Mouse (Mus musculus): ENCODE data around the gene Coro1b. TPM values are rescaled to one million over a fixed set of nuclear protein-coding genes. Genes with fewer than 3 reads are reported as not detected.

Coro1b gene
- polyA plus RNA-seq, 1 experiment from 2014 or later = 128 TPM

GRCm38 (mm10) chr19:4155223-4156072 is 7.0 kb downstream of the Coro1b start:
- no peak overlapping the region; the same call in 1 of the 2 replicates for H3K4me3 ChIP-seq
- H3K4me1 ChIP-seq = no peaks in the 10 kb centered on the region
- H3K4me2 ChIP-seq (replicated peaks) = no peak overlapping the region
- no peak for ATAC-seq (ENCODE audit: low FRiP score, low read depth)
- H3K9ac ChIP-seq = 0 out of 2 replicates have a peak overlapping the region, but pooled peaks have one; percentile 13
- WGBS = 72% methylated on average over 6 of the region's 6 CpGs
- no peak overlapping the region; the same call in 1 of the 2 replicates for H3K27ac ChIP-seq
- no peaks in the 10 kb centered on the region for H3K9me3 ChIP-seq
- no peaks in the 10 kb centered on the region for H3K27me3 ChIP-seq (replicated peaks)
- peaks cover 78% of the 10 kb centered on the region for H3K36me3 ChIP-seq

- H3K4me2 ChIP-seq (replicated peaks) = no peak overlapping the region
- H3K36me3 ChIP-seq = peaks cover 77% of the 10 kb centered on the region
- ATAC-seq (ENCODE audit: low FRiP score, low read depth) = no peak
- WGBS = 77% methylated on average over 20 of the region's 20 CpGs
- no peaks in the 10 kb centered on the region for H3K4me1 ChIP-seq
- H3K27ac ChIP-seq = no peak overlapping the region; the same call in 1 of the 2 replicates
- H3K27me3 ChIP-seq (replicated peaks) = no peaks in the 10 kb centered on the region
- no peaks in the 10 kb centered on the region for H3K9me3 ChIP-seq
- H3K4me3 ChIP-seq = no peak overlapping the region; the same call in 1 of the 2 replicates
- H3K9ac ChIP-seq = 0 out of 2 replicates have a peak overlapping the region, but pooled peaks have one; percentile 13
These were observed 7.7 kb downstream of the Coro1b start for GRCm38 (mm10) chr19:4156073-4156579.

GRCm38 (mm10) chr19:4156771-4157170 is 8.4 kb downstream of the Coro1b start:
- Histone ChIP-seq H3K4me3 (no peak overlapping the region), H3K27ac (no peak overlapping the region), H3K36me3 (peaks cover 75% of the 10 kb centered on the region), H3K27me3 (replicated peaks) (no peaks in the 10 kb centered on the region), H3K9ac (no peak overlapping the region), H3K4me1 (no peaks in the 10 kb centered on the region), H3K9me3 (no peaks in the 10 kb centered on the region), H3K4me2 (replicated peaks) (no peak overlapping the region)
- ATAC-seq (ENCODE audit: low FRiP score, low read depth) = no peak
- 89% methylated on average over 12 of the region's 12 CpGs for WGBS

- Histone ChIP-seq H3K36me3 (peaks cover 54% of the 10 kb centered on the region), H3K4me3 (no peak overlapping the region), H3K4me2 (replicated peaks) (no peak overlapping the region), H3K9me3 (no peaks in the 10 kb centered on the region), H3K27me3 (replicated peaks) (no peaks in the 10 kb centered on the region), H3K27ac (no peak overlapping the region), H3K9ac (no peak overlapping the region), H3K4me1 (peaks cover 8% of the 10 kb centered on the region)
- 96% methylated on average over 8 of the region's 8 CpGs for WGBS
- no peak for ATAC-seq (ENCODE audit: low FRiP score, low read depth)
These were observed 10.6 kb downstream of the Coro1b start for GRCm38 (mm10) chr19:4159049-4159448.

GRCm38 (mm10) chr19:4162646-4163542 is 14.5 kb downstream of the Coro1b start, which contains the start of gene Rps6kb2:
Gene Rps6kb2 (minus strand): TSS chr19:4163354.
- peak; percentile 93 for ATAC-seq (ENCODE audit: low FRiP score, low read depth)
- Histone ChIP-seq H3K9me3 (no peaks in the 10 kb centered on the region), H3K4me1 (peaks cover 8% of the 10 kb centered on the region), H3K4me3 (peak within 1 kb of the TSS; percentile 68), H3K27ac (peak within 1 kb of the TSS; percentile 62), H3K9ac (peak within 1 kb of the TSS; percentile 82), H3K27me3 (replicated peaks) (no peaks in the 10 kb centered on the region), H3K4me2 (replicated peaks) (peak within 1 kb of the TSS; percentile 97), H3K36me3 (peaks cover 32% of the 10 kb centered on the region)
- WGBS = 7% methylated on average over 42 of the region's 42 CpGs

- H3K4me2 ChIP-seq (replicated peaks) = peak overlapping the region; percentile 97
- no peaks in the 10 kb centered on the region for H3K9me3 ChIP-seq
- peak overlapping the region; percentile 68 for H3K4me3 ChIP-seq
- H3K36me3 ChIP-seq = peaks cover 25% of the 10 kb centered on the region
- peak overlapping the region; percentile 62 for H3K27ac ChIP-seq
- peaks cover 8% of the 10 kb centered on the region for H3K4me1 ChIP-seq
- ATAC-seq (ENCODE audit: low FRiP score, low read depth) = peak; percentile 30
- H3K9ac ChIP-seq = peak overlapping the region; percentile 48; the same call in 1 of the 2 replicates
- no peaks in the 10 kb centered on the region for H3K27me3 ChIP-seq (replicated peaks)
- WGBS = 41% methylated on average over 4 of the region's 4 CpGs
These were observed 15.1 kb downstream of the Coro1b start for GRCm38 (mm10) chr19:4163543-4163887.

- Histone ChIP-seq H3K4me1 (peaks cover 8% of the 10 kb centered on the region), H3K9me3 (no peaks in the 10 kb centered on the region), H3K27me3 (replicated peaks) (no peaks in the 10 kb centered on the region), H3K27ac (no peak overlapping the region), H3K9ac (no peak overlapping the region), H3K4me2 (replicated peaks) (no peak overlapping the region), H3K36me3 (peaks cover 19% of the 10 kb centered on the region), H3K4me3 (no peak overlapping the region)
- ATAC-seq (ENCODE audit: low FRiP score, low read depth) = no peak
- WGBS = 91% methylated on average over 3 of the region's 3 CpGs
These were observed 15.7 kb downstream of the Coro1b start for GRCm38 (mm10) chr19:4164100-4164499.

GRCm38 (mm10) chr19:4164721-4165120 is 16.3 kb downstream of the Coro1b start:
- no peak overlapping the region for H3K27ac ChIP-seq
- 83% methylated on average over 2 of the region's 2 CpGs for WGBS
- H3K4me1 ChIP-seq = peaks cover 11% of the 10 kb centered on the region

GRCm38 (mm10) chr19:4166678-4167476 is 18.5 kb downstream of the Coro1b start:
- no peak overlapping the region for H3K4me3 ChIP-seq
- H3K9ac ChIP-seq = no peak overlapping the region
- H3K4me1 ChIP-seq = peaks cover 18% of the 10 kb centered on the region
- no peak for ATAC-seq (ENCODE audit: low FRiP score, low read depth)
- no peaks in the 10 kb centered on the region for H3K27me3 ChIP-seq (replicated peaks)
- WGBS = 83% methylated on average over 9 of the region's 9 CpGs
- no peak overlapping the region for H3K4me2 ChIP-seq (replicated peaks)
- H3K27ac ChIP-seq = no peak overlapping the region
- H3K36me3 ChIP-seq = no peaks in the 10 kb centered on the region
- H3K9me3 ChIP-seq = no peaks in the 10 kb centered on the region

More at GRCm38 (mm10) chr19:4164721-4165120, 16.3 kb downstream of the Coro1b start:
- Histone ChIP-seq H3K9ac (no peak overlapping the region), H3K9me3 (no peaks in the 10 kb centered on the region), H3K27me3 (replicated peaks) (no peaks in the 10 kb centered on the region), H3K4me2 (replicated peaks) (no peak overlapping the region), H3K4me3 (no peak overlapping the region), H3K36me3 (peaks cover 13% of the 10 kb centered on the region)
- no peak for ATAC-seq (ENCODE audit: low FRiP score, low read depth)

DNA sequence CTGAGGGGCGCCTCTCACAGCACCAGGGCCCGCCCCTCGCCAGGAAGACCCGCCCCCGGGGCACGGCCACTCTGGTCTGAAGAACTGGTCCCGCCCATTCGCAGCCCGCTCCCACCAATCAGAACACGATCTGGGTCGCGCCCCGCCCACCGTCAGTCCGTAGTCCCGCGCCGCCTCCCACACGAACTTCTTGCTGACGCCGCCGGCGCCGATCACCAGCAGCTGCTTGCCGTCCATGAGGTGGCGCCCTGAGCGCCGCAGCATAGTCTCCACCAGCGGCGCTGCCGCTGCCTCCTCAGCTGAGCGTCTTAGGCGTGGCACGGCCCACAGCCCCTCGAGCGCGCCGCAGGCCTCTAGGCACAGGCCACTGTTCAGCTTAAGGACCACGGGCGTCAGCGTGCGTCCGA is 21.0 kb downstream of the Coro1b start:
- Histone ChIP-seq H3K36me3 (no peaks in the 10 kb centered on the region), H3K27me3 (replicated peaks) (no peaks in the 10 kb centered on the region), H3K9me3 (no peaks in the 10 kb centered on the region), H3K4me1 (peaks cover 10% of the 10 kb centered on the region), H3K4me2 (replicated peaks) (peak overlapping the region; percentile 72), H3K4me3 (peak overlapping the region; percentile 40), H3K9ac (peak overlapping the region; percentile 71), H3K27ac (peak overlapping the region; percentile 75)
- ATAC-seq (ENCODE audit: low FRiP score, low read depth) = peak; percentile 94
- WGBS = under 1% methylated on average over 43 of the region's 43 CpGs

DNA sequence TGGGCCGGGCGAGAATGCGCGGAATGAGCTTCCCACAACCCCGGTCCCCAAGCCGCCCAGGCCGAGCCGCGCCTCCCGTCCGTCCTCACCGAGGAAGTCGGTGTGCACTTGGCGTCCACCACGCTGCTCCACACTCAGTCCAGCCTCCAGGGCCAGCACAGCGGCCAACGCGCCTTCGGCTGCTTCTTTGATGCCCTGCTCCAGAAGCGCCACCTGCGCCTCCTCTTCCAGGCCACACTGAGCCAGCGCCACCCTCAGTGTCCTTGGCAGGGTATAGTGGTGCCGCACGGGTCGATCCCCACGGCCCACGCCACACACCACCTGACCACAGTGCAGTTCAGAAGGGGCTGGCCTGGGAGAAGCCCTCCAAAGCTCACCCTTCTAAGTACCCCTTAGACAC is 21.4 kb downstream of the Coro1b start:
- no peaks in the 10 kb centered on the region for H3K9me3 ChIP-seq
- peak overlapping the region; percentile 40 for H3K4me3 ChIP-seq
- H3K36me3 ChIP-seq = no peaks in the 10 kb centered on the region
- 8% methylated on average over 27 of the region's 27 CpGs for WGBS
- H3K4me1 ChIP-seq = peaks cover 10% of the 10 kb centered on the region
- peak overlapping the region; percentile 72 for H3K4me2 ChIP-seq (replicated peaks)
- ATAC-seq (ENCODE audit: low FRiP score, low read depth) = peak; percentile 67
- peak overlapping the region; percentile 71 for H3K9ac ChIP-seq
- H3K27me3 ChIP-seq (replicated peaks) = no peaks in the 10 kb centered on the region
- peak overlapping the region; percentile 75 for H3K27ac ChIP-seq
